Mouse (Mus musculus): ENCODE results near the gene Celsr3. TPM values are rescaled to one million over a fixed set of nuclear protein-coding genes. Genes with fewer than 3 reads are reported as not detected.

Gene Celsr3
- polyA plus RNA-seq, 1 experiment from 2014 or later = 12.1 TPM

GRCm38 (mm10) chr9:108808163-108808665 is 17.9 kb upstream of the Celsr3 start, which contains the start of gene Nckipsd:
Gene Nckipsd, plus strand, starts transcription at chr9:108808368.
- H3K27ac ChIP-seq (replicated peaks) = peak within 1 kb of the TSS; percentile 76
- H3K4me3 ChIP-seq = peak within 1 kb of the TSS; percentile 78
- H3K9me3 ChIP-seq = no peaks in the 10 kb centered on the region
- peak within 1 kb of the TSS; percentile 79 for H3K4me2 ChIP-seq
- whole genome bisulfite sequencing = under 1% methylated on average over 42 of the region's 62 CpGs
- H3K9ac ChIP-seq = peak within 1 kb of the TSS; percentile 92
- no peaks in the 10 kb centered on the region for H3K27me3 ChIP-seq
- H3K4me1 ChIP-seq (replicated peaks) = peaks cover 23% of the 10 kb centered on the region
- H3K36me3 ChIP-seq = peaks cover 68% of the 10 kb centered on the region
- ATAC-seq (ENCODE audit: low read depth) = peak; percentile 84

- no peaks in the 10 kb centered on the region for H3K9me3 ChIP-seq
- H3K9ac ChIP-seq = peak overlapping the region; percentile 92
- peak overlapping the region; percentile 79 for H3K4me2 ChIP-seq
- H3K36me3 ChIP-seq = peaks cover 68% of the 10 kb centered on the region
- peaks cover 23% of the 10 kb centered on the region for H3K4me1 ChIP-seq (replicated peaks)
- H3K27me3 ChIP-seq = no peaks in the 10 kb centered on the region
- peak overlapping the region; percentile 78 for H3K4me3 ChIP-seq
- WGBS = 67% methylated on average over 5 of the region's 5 CpGs
- no peak for ATAC-seq (ENCODE audit: low read depth)
- no peak overlapping the region for H3K27ac ChIP-seq (replicated peaks)
Observed at GRCm38 (mm10) chr9:108809188-108809587, 16.9 kb upstream of the Celsr3 start.

DNA sequence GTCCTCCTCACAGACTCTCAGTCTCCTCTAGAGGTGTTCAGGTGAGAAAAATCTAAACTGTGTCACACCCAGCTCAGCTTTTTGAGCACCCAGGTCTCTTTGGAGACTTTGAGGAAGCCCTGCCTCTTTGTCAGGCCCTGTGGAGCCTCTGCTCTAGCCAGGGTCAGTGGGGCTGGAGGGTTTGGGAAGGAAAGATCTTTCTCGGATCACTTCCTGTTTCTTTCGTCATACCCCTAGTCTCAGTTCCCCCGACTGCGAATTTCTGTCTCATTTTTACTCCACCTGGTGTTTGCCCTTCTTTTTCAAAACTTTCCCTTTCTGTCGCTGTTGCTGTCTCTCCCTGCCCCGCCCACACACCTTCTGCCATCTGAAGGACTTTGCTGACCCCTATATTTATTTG is 16.4 kb upstream of the Celsr3 start:
- H3K4me1 ChIP-seq (replicated peaks) = peaks cover 23% of the 10 kb centered on the region
- 0 out of 2 replicates have a peak overlapping the region, but pooled peaks have one; percentile 78 for H3K4me3 ChIP-seq
- no peak for ATAC-seq (ENCODE audit: low read depth)
- H3K27me3 ChIP-seq = no peaks in the 10 kb centered on the region
- H3K4me2 ChIP-seq = peak overlapping the region; percentile 79; the same call in 1 of the 2 replicates
- H3K27ac ChIP-seq (replicated peaks) = no peak overlapping the region
- peaks cover 68% of the 10 kb centered on the region for H3K36me3 ChIP-seq
- H3K9me3 ChIP-seq = no peaks in the 10 kb centered on the region
- WGBS = 84% methylated on average over 6 of the region's 6 CpGs
- H3K9ac ChIP-seq = peak overlapping the region; percentile 92

DNA sequence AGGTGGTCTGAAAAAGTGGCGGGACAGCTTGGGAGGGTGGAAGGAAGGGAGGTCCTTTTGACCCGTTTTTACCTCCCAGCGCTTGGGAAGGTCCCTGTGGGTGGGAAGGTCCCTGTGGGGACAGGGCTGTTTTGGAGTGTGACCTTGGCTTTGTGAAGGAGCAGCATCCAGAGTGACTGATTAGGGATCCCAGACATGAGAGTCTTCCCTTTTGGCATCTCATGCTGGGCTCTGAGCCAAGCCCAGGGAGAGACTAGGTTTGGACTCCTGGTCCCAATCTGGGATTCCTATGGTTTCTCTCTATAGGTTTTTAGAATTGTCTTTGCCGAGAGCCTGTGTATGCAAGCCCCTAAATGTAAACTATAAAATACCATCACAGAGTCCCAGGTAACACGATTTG is 15.6 kb upstream of the Celsr3 start:
- Histone ChIP-seq H3K36me3 (peaks cover 68% of the 10 kb centered on the region), H3K4me3 (no peak overlapping the region), H3K27ac (replicated peaks) (no peak overlapping the region), H3K4me2 (no peak overlapping the region), H3K4me1 (replicated peaks) (peaks cover 23% of the 10 kb centered on the region), H3K9ac (no peak overlapping the region), H3K27me3 (no peaks in the 10 kb centered on the region), H3K9me3 (no peaks in the 10 kb centered on the region)
- no peak for ATAC-seq (ENCODE audit: low read depth)
- 87% methylated on average over 5 of the region's 5 CpGs for WGBS

GRCm38 (mm10) chr9:108815557-108815956 is 10.6 kb upstream of the Celsr3 start:
- Histone ChIP-seq H3K4me1 (replicated peaks) (no peaks in the 10 kb centered on the region; the same call in 1 of the 2 replicates), H3K4me2 (no peak overlapping the region), H3K36me3 (peaks cover 87% of the 10 kb centered on the region), H3K9ac (no peak overlapping the region), H3K4me3 (no peak overlapping the region), H3K27me3 (no peaks in the 10 kb centered on the region), H3K27ac (replicated peaks) (no peak overlapping the region), H3K9me3 (no peaks in the 10 kb centered on the region)
- no peak for ATAC-seq (ENCODE audit: low read depth)
- WGBS = 90% methylated on average over 7 of the region's 7 CpGs

GRCm38 (mm10) chr9:108819495-108819894 is 6.6 kb upstream of the Celsr3 start:
- H3K4me2 ChIP-seq = no peak overlapping the region
- no peaks in the 10 kb centered on the region for H3K9me3 ChIP-seq
- no peak overlapping the region for H3K27ac ChIP-seq (replicated peaks)
- 62% methylated on average over 3 of the region's 3 CpGs for WGBS
- H3K4me3 ChIP-seq = no peak overlapping the region
- peaks cover 11% of the 10 kb centered on the region for H3K4me1 ChIP-seq (replicated peaks)
- no peak overlapping the region for H3K9ac ChIP-seq
- peaks cover 15% of the 10 kb centered on the region for H3K27me3 ChIP-seq
- no peak for ATAC-seq (ENCODE audit: low read depth)
- H3K36me3 ChIP-seq = peaks cover 49% of the 10 kb centered on the region

- Histone ChIP-seq H3K4me3 (no peak overlapping the region), H3K4me1 (replicated peaks) (peaks cover 12% of the 10 kb centered on the region), H3K27ac (replicated peaks) (no peak overlapping the region), H3K27me3 (peaks cover 18% of the 10 kb centered on the region), H3K4me2 (no peak overlapping the region), H3K9me3 (no peaks in the 10 kb centered on the region), H3K9ac (no peak overlapping the region), H3K36me3 (peaks cover 44% of the 10 kb centered on the region)
- 72% methylated on average over 5 of the region's 5 CpGs for WGBS
- ATAC-seq (ENCODE audit: low read depth) = no peak
Observed at GRCm38 (mm10) chr9:108820077-108820476, 6.0 kb upstream of the Celsr3 start.

GRCm38 (mm10) chr9:108824144-108824685 is 1.9 kb upstream of the Celsr3 start:
- ATAC-seq (ENCODE audit: low read depth) = no peak
- peak overlapping the region; percentile 74 for H3K4me3 ChIP-seq
- peaks cover 40% of the 10 kb centered on the region for H3K27me3 ChIP-seq
- peaks cover 22% of the 10 kb centered on the region for H3K36me3 ChIP-seq
- H3K9me3 ChIP-seq = no peaks in the 10 kb centered on the region
- peak overlapping the region; percentile 87 for H3K27ac ChIP-seq (replicated peaks)
- peak overlapping the region; percentile 63 for H3K9ac ChIP-seq
- 4% methylated on average over 25 of the region's 25 CpGs for WGBS
- H3K4me1 ChIP-seq (replicated peaks) = peaks cover 46% of the 10 kb centered on the region
- H3K4me2 ChIP-seq = peak overlapping the region; percentile 97

- ATAC-seq (ENCODE audit: low read depth) = peak; percentile 92
- no peaks in the 10 kb centered on the region for H3K9me3 ChIP-seq
- H3K27me3 ChIP-seq = peaks cover 47% of the 10 kb centered on the region
- H3K27ac ChIP-seq (replicated peaks) = peak overlapping the region; percentile 87
- peaks cover 25% of the 10 kb centered on the region for H3K36me3 ChIP-seq
- H3K4me2 ChIP-seq = peak overlapping the region; percentile 97
- H3K4me3 ChIP-seq = peak overlapping the region; percentile 74
- under 1% methylated on average over 31 of the region's 31 CpGs for WGBS
- peaks cover 53% of the 10 kb centered on the region for H3K4me1 ChIP-seq (replicated peaks)
- H3K9ac ChIP-seq = peak overlapping the region; percentile 91
Observed at GRCm38 (mm10) chr9:108824755-108825413, 1.2 kb upstream of the Celsr3 start.

DNA sequence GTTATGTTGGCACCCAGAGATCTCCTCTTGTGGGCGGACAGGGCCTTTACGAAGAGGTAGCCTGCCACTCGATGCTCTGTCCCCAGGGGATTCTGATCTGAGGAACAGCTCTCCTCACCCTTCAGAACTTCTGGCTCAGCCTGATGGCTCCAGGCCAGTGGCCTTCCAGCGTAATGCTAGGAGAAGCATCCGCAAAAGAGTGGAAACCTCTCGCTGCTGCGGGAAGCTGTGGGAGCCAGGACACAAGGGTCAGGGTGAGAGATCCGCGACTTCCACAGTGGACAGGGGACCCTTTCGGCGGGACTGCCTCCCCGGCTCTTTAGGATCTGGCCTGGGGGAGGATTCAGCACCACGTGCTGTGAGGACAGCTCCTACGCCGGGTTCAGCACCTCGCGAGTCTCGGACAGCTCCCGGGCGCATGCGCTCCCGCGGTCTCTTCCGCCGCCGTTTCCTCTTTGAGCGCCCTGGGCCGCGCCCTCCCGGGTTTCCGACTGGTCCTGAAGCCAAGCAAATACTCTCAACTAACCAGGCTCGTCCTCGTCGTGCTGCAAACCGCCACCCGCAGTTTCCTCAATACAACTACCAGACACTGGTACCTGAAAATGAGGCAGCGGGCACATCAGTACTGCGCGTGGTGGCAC is 700 bp downstream of the Celsr3 start:
- Histone ChIP-seq H3K27me3 (peaks cover 66% of the 10 kb centered on the region), H3K36me3 (peaks cover 35% of the 10 kb centered on the region), H3K4me2 (peak overlapping the region; percentile 97), H3K4me3 (peak overlapping the region; percentile 74), H3K4me1 (replicated peaks) (peaks cover 72% of the 10 kb centered on the region), H3K9me3 (no peaks in the 10 kb centered on the region), H3K9ac (peak overlapping the region; percentile 91), H3K27ac (replicated peaks) (peak overlapping the region; percentile 87)
- WGBS = 1% methylated on average over 39 of the region's 39 CpGs
- no peak for ATAC-seq (ENCODE audit: low read depth)

- Histone ChIP-seq H3K27ac (replicated peaks) (peak overlapping the region; percentile 87), H3K27me3 (peaks cover 69% of the 10 kb centered on the region), H3K9me3 (no peaks in the 10 kb centered on the region), H3K9ac (peak overlapping the region; percentile 91), H3K36me3 (peaks cover 41% of the 10 kb centered on the region), H3K4me1 (replicated peaks) (peaks cover 79% of the 10 kb centered on the region), H3K4me2 (peak overlapping the region; percentile 97), H3K4me3 (peak overlapping the region; percentile 74)
- ATAC-seq (ENCODE audit: low read depth) = no peak
- 13% methylated on average over 34 of the region's 34 CpGs for WGBS
Observed at GRCm38 (mm10) chr9:108827454-108827853, 1.3 kb downstream of the Celsr3 start.

DNA sequence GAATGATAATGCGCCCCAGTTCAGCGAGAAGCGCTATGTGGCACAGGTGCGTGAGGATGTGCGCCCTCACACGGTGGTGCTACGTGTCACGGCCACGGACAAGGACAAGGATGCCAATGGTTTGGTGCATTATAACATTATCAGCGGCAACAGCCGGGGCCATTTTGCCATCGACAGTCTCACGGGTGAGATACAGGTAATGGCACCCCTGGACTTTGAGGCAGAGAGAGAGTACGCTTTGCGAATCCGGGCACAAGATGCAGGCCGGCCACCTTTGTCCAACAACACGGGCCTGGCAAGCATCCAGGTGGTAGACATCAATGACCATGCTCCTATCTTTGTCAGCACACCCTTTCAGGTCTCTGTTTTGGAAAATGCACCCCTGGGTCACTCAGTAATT is 1.8 kb downstream of the Celsr3 start:
- H3K4me3 ChIP-seq = peak overlapping the region; percentile 74
- peak overlapping the region; percentile 91 for H3K9ac ChIP-seq
- WGBS = 59% methylated on average over 18 of the region's 18 CpGs
- peaks cover 83% of the 10 kb centered on the region for H3K4me1 ChIP-seq (replicated peaks)
- ATAC-seq (ENCODE audit: low read depth) = no peak
- H3K36me3 ChIP-seq = peaks cover 46% of the 10 kb centered on the region
- H3K27me3 ChIP-seq = peaks cover 68% of the 10 kb centered on the region
- H3K27ac ChIP-seq (replicated peaks) = no peak overlapping the region
- peak overlapping the region; percentile 97 for H3K4me2 ChIP-seq
- H3K9me3 ChIP-seq = no peaks in the 10 kb centered on the region
